Mouse (Mus musculus): ENCODE results near the gene Tpcn2. TPM values are rescaled to one million over a fixed set of nuclear protein-coding genes. Genes with fewer than 3 reads are reported as not detected.

The Tpcn2 gene
- total RNA-seq, 2 experiments from 2014 or later, result 7.0 to 9.8 TPM

DNA sequence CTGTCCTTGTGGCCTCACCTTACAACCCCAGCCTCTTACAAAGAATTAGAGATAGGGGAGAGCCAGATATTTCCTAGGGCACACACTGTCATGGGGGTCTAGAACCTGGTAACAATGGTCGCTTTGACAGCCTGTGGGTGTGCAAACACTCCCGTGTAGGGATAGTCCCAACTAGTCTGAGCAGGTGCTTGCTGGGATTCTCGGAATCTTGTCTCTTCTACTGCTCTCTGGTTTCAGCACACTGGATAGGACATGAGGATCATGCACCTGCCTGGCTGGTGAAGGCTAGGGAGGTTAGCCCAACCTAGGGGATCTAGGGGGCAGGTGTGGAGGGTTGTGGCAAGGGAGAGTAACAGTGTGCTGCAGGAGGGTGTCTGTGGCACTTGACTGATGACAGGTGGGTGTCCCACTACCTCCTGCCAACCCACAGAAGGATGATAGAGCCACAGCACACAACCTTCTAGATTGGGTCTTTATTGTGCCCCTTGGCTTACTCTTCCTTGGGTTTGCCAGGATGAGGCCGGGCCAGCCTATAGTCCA is 78.4 kb downstream of the Tpcn2 start:
- DNase-seq, result no peak

GRCm38 (mm10) chr7:145199711-145200110 is 84.1 kb downstream of the Tpcn2 start:
- DNase-seq, result no peak

GRCm38 (mm10) chr7:145198223-145198714 is 85.5 kb downstream of the Tpcn2 start:
- peak; percentile 62 for DNase-seq

GRCm38 (mm10) chr7:145197711-145198110 is 86.1 kb downstream of the Tpcn2 start:
- DNase-seq, result no peak

DNA sequence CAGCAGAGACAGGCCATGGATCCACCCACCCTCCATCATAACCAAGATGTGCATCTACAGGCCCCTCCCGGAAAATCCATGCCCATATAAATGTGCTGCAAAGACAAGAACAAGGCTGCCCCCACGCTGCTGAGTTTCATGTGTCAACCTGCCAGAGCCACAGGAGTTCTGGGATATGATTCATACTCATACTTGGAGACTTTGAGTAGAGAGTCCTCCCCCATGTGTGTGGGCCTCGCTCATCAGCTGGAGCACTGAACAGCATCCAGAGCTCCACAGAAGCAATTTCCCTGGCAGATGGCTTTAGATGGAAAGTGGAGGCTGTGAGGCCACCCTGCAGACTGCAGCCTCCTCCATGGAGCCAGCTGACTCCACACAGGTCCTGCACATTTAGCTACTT is 86.8 kb downstream of the Tpcn2 start:
- peak; percentile 44 for DNase-seq

- DNase-seq, result no peak
Measured at GRCm38 (mm10) chr7:145196340-145196739, 87.5 kb downstream of the Tpcn2 start.

- peak; percentile 49 for DNase-seq
Measured at GRCm38 (mm10) chr7:145195186-145195927, 88.5 kb downstream of the Tpcn2 start.

- DNase-seq, result peak; percentile 84
Measured at GRCm38 (mm10) chr7:145194455-145195161, 89.2 kb downstream of the Tpcn2 start.

GRCm38 (mm10) chr7:145192836-145193235 is 91.0 kb downstream of the Tpcn2 start:
- no peak for DNase-seq

- DNase-seq, result no peak
Measured at GRCm38 (mm10) chr7:145190520-145190919, 93.3 kb downstream of the Tpcn2 start.

GRCm38 (mm10) chr7:145189342-145189741 is 94.5 kb downstream of the Tpcn2 start:
- DNase-seq, result no peak

DNA sequence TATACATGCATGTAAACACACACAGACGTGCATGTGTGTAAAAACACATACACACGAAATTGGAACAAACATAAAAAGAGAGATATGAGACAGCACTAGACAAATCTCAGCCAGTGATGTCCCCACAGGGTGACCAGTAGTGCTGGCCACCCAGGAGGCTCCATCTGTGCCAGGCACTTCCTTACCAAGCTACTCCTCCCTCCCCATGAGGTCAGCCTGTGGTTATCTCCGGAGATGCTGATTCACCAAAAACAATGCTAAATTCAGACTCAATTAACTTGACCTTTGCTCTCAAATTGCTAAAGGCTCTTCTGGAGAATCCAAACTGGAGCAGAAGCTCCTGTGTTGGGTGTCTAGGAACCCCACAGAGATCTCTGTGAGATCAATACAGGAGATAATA is 96.0 kb downstream of the Tpcn2 start:
- DNase-seq, result no peak

GRCm38 (mm10) chr7:145182388-145182787 is 101.4 kb downstream of the Tpcn2 start:
- no peak for DNase-seq

DNA sequence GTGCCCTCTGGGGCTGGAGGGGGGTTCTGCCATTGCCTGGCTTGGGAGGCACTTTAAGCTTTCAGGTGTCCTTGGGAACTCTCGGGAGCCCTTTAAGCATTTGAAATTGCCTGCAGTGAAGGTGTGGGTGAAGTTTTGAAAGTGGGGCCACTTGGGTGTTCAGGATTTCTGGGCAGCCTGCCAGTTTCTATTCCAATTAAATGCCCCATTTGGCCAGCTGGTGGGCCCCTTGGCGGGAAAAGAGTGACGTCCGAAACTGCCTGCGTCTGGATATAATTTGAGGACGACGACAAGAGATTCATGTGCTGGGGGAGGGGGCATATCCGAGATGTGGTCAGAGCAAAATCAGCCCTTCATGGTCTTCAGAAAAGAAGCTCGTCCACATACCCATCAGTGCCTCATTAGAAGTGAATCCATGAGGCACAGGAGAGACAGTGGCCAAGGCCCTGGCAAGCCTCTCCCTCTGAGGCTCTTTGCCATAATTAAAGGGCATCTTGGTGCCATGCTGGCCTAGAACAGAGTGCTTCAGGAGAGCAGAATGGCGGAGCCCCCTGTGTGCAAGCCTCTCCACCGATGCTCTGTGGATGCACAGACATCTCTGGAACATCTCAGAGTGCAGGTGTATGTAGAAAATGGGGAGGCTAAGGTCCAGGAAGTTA is 102.3 kb downstream of the Tpcn2 start:
- peak; percentile 20 for DNase-seq

DNA sequence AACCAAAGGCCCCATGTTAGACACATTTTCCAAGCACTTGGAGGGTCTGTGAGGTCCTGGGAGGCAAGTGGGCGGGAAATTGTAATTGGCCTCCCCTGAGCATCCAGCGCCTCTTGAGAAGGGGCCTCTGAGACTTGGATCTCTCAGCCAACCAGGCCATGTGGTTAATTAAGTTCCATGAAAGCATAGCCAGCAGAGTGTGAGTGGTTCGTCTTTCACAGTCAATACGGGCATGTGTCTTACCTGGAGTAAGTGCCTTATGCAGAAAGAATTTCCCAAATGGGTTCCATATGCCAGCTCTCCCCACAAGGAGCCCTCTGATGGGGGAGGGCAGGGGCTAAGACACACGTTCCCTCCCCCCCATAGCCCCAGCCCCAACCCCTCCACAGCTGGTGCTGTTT is 104.1 kb downstream of the Tpcn2 start:
- no peak for DNase-seq

DNA sequence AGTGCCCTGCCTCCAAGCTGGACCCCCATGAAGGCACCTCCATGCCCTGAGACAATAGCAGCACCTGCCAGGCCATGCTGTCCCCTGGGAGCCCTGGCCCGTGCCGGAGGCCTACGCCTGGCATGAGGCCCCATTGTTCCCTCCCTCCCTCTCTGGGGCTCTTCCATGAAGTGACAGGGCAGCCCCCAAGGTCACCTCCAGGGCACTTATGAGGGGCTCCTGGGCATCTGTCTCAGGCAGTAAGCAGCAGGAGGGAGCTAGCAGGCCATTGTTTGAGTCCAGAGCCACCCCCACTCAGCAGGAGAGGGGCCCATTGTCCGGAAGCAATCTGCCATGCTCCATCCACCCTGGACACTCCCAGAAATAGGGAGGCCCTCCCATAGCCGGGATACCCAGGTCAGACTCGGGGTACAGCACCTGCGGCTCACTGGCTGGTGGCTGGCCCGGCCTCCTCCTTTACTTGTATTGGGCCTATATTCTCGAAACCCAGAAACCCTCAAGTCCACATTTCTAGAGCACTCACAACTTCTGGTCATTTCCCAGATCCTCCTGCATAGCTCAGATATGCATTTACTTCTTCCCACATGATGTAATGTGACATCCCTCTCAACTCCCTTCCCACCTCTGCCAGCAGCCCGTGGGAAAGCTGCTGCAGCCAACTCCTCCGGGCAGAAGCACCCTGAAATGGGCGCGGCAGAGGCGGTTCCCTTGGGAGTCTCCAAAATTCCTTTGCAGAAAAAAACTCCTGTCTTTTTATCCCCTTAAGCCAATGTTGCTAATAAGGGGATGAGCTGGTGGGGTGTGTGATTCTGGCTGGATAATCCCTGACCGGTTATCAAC is 106.8 kb downstream of the Tpcn2 start:
- no peak for DNase-seq

- no peak for DNase-seq
Measured at GRCm38 (mm10) chr7:145173563-145173962, 110.2 kb downstream of the Tpcn2 start.

- peak; percentile 18 for DNase-seq
Measured at GRCm38 (mm10) chr7:145173116-145173515, 110.7 kb downstream of the Tpcn2 start.

DNA sequence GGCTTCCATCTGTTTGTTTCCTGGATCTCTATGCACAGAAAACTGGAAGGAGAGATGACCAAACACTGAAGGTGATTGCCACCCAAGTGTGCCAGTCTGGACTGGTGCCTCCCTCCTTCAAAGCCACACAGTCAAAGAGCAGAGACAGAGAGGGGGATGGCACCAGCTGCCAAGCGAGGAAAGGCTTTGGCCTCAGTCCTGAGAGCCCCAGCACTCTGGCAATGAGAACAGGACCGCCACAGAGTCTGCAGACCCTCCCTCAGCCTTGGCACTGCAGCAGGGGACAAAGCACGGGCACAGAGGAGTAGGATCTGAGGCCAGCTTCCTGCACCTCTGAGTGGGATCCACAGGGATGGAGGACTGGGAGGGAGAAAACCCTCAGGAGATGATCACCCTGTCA is 114.1 kb downstream of the Tpcn2 start:
- DNase-seq, result no peak

- DNase-seq, result peak; percentile 62
Measured at GRCm38 (mm10) chr7:145159283-145160240, 124.2 kb downstream of the Tpcn2 start.

- no peak for DNase-seq
Measured at GRCm38 (mm10) chr7:145155666-145156065, 128.1 kb downstream of the Tpcn2 start.
